Mouse (Mus musculus): ENCODE measurements around the gene B4galt7.
"Not testable (repeated sequence)": the region's sequence is repeated elsewhere in the genome, so short reads cannot be mapped to it uniquely, and the experiment has no call there.

- TF ChIP-seq POLR2A (IDR thresholded peaks at IDR 0.05; ENCODE audit: borderline replicate concordance, low read depth, low read length); CTCF (IDR thresholded peaks at IDR 0.05; ENCODE audit: low read depth, low read length): not testable (repeated sequence)
Observed at GRCm38 (mm10) chr13:55576872-55577271, 22.8 kb upstream of the B4galt7 start.

Measured in bone marrow macrophage, adult 2 months (primary cell).